Mouse (Mus musculus): Measurements from ENCODE around the gene Chrna1.

- TF ChIP-seq CTCF (IDR thresholded peaks at IDR 0.05; ENCODE audit: borderline replicate concordance, insufficient read depth, low read length) (no peak), POLR2A (IDR thresholded peaks at IDR 0.05; ENCODE audit: low read depth, low read length) (no peak)
Measured at GRCm38 (mm10) chr2:73527956-73528355, 52.2 kb downstream of the Chrna1 start.
